Mouse (Mus musculus) testis, adult 2 months (tissue): ENCODE results near the gene 9930111J21Rik1.
"Not testable (repeated sequence)": the region's sequence is repeated elsewhere in the genome, so short reads cannot be mapped to it uniquely, and the experiment has no call there.

Source experiments
- CTCF ChIP-seq: fragments of 200-500 bp; IDR thresholded peaks from 2 replicates; pipeline ENCODE4 v1.5.1; 2012; ENCODE audit warnings: low read depth, mild to moderate bottlenecking, inconsistent platforms, low read length, moderate library complexity; ENCODE audit not compliant: control insufficient read depth, insufficient read depth, insufficient replicate concordance
- POLR2A ChIP-seq: fragments of 200-500 bp; IDR thresholded peaks from 2 replicates; pipeline ENCODE4 v1.6.1; 2012; ENCODE audit warnings: low read depth, mild to moderate bottlenecking, inconsistent platforms, low read length, moderate library complexity; ENCODE audit not compliant: control insufficient read depth

DNA sequence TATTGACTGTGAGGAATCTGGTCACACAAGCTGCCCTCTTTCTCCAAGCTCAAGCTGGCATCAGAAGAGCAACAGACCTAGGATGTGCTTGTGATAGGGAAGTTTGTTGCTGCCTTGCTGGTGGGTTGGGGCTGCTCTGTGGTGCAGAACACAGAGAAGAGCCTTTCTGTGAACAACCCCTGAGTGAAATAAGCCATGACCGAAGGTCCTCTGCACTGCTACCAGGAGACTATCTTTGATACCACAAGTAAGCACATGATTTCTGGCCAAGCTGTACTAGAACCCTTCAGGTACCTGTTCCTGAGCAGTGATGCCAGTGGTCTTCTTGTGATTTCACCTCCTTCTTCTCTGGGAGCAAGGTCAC, 77.6 kb downstream of the 9930111J21Rik1 start:
- not testable (repeated sequence) for TF ChIP-seq POLR2A, CTCF
